Mouse (Mus musculus) left cerebral cortex, postnatal 25 days (tissue): ENCODE results near the gene Prr12. TPM values are rescaled to one million over a fixed set of nuclear protein-coding genes. Genes with fewer than 3 reads are reported as not detected.
"Not testable (repeated sequence)": the region's sequence is repeated elsewhere in the genome, so short reads cannot be mapped to it uniquely, and the experiment has no call there.

Experiments used
- DNase-seq, 2 experiments: peaks; one replicate each; pipeline ENCODE4 v3.0.0; 2022; ENCODE audit warnings: low spot score in 2 of 2, mixed read lengths in 1 of 2
- intact Hi-C: fragments of 180-260 bp; cut with DNase I; formaldehyde crosslinking; loops from one replicate; pipeline ENCODE4 v1.15.1; 2025
- total RNA-seq, 2 experiments: library from RNA; stranded (reverse); gene quantifications; 2 replicates each; pipeline ENCODE4 v1.2.3; 2021

Gene Prr12
- 10 to 100 TPM; 59.1 to 65.5 TPM for total RNA-seq

GRCm38 (mm10) chr7:45052862-45053116, at the start of gene Prr12:
Gene Prr12 (minus strand): TSS chr7:45052881.
- intact Hi-C loops = loop anchor here (1.0 kb wide), 1 partner anchor 35 kb away; the partner anchor contains the start of gene Rras
- DNase-seq = no peak

GRCm38 (mm10) chr7:45102441-45102840, 49.8 kb upstream of the Prr12 start:
- intact Hi-C loops = no loop called here
- no peak for DNase-seq

- DNase-seq = no peak
- intact Hi-C loops = no loop called here
Measured at GRCm38 (mm10) chr7:45100046-45100445, 47.4 kb upstream of the Prr12 start.

- no peak for DNase-seq
- intact Hi-C loops = no loop called here
Measured at GRCm38 (mm10) chr7:45098541-45099240, 46.0 kb upstream of the Prr12 start.

- DNase-seq = no peak
- intact Hi-C loops = no loop called here
Measured at GRCm38 (mm10) chr7:45097479-45097878, 44.8 kb upstream of the Prr12 start.

- intact Hi-C loops, DNase-seq: not testable (repeated sequence)
Measured at GRCm38 (mm10) chr7:45095965-45096364, 43.3 kb upstream of the Prr12 start.

GRCm38 (mm10) chr7:45095367-45095766, 42.7 kb upstream of the Prr12 start:
- DNase-seq = no peak
- intact Hi-C loops = no loop called here

GRCm38 (mm10) chr7:45094121-45094520, 41.4 kb upstream of the Prr12 start:
- DNase-seq = no peak
- intact Hi-C loops = no loop called here

- intact Hi-C loops = no loop called here
- no peak for DNase-seq
Measured at GRCm38 (mm10) chr7:45093516-45093905, 40.8 kb upstream of the Prr12 start.

- DNase-seq = no peak
- intact Hi-C loops = no loop called here
Measured at GRCm38 (mm10) chr7:45092828-45093515, 40.3 kb upstream of the Prr12 start.

- intact Hi-C loops = no loop called here
- peak in 1 of 2 experiments; percentile 33 for DNase-seq
Measured at GRCm38 (mm10) chr7:45092048-45092447, 39.4 kb upstream of the Prr12 start, which contains the start of gene Rcn3. Gene Rcn3 (minus strand): TSS chr7:45092221.

- intact Hi-C loops = no loop called here
- DNase-seq = no peak
Measured at GRCm38 (mm10) chr7:45091001-45091990, 38.6 kb upstream of the Prr12 start.

GRCm38 (mm10) chr7:45090251-45090977, 37.7 kb upstream of the Prr12 start:
- DNase-seq = no peak
- intact Hi-C loops = no loop called here

- intact Hi-C loops = no loop called here
- DNase-seq = no peak
Measured at GRCm38 (mm10) chr7:45088597-45088996, 35.9 kb upstream of the Prr12 start.

- DNase-seq = no peak
- intact Hi-C loops = no loop called here
Measured at GRCm38 (mm10) chr7:45086084-45086483, 33.4 kb upstream of the Prr12 start.

- intact Hi-C loops = no loop called here
- no peak for DNase-seq
Measured at GRCm38 (mm10) chr7:45083300-45083890, 30.7 kb upstream of the Prr12 start.

GRCm38 (mm10) chr7:45082401-45083299, 30.0 kb upstream of the Prr12 start:
- intact Hi-C loops = no loop called here

GRCm38 (mm10) chr7:45081016-45081415, 28.3 kb upstream of the Prr12 start:
- no peak for DNase-seq
- intact Hi-C loops = loop anchor here (2.0 kb wide), 1 partner anchor 48 kb away; the partner anchor contains the start of gene Rpl13a

More at GRCm38 (mm10) chr7:45082401-45083299, 30.0 kb upstream of the Prr12 start:
- DNase-seq = peak in 1 of 2 experiments; percentile 24
